Mouse (Mus musculus) CH12.LX (cell line): Measurements from ENCODE around the gene Cilp. TPM values are rescaled to one million over a fixed set of nuclear protein-coding genes. Genes with fewer than 3 reads are reported as not detected.
"Not testable (repeated sequence)": the region's sequence is repeated elsewhere in the genome, so short reads cannot be mapped to it uniquely, and the experiment has no call there.

ENCODE experiments used
- DNase-seq: peaks from one replicate; pipeline ENCODE4 v3.0.0-alpha.2; 2013; ENCODE audit errors: extremely low read depth
- H3K27ac ChIP-seq: 2 replicates; pipeline ENCODE4 v1.5.1; 2012; ENCODE audit warnings: low read depth, mild to moderate bottlenecking, control low read depth, moderate library complexity; ENCODE audit not compliant: insufficient read depth
- H3K27me3 ChIP-seq: replicated peaks from 2 replicates; pipeline ENCODE3; 2012; ENCODE audit warnings: inconsistent platforms
- H3K36me3 ChIP-seq, 2 experiments: replicated peaks in 1 of 2; 2 replicates each; pipeline versions ENCODE3 to v1.6.1; 2012; ENCODE audit warnings: inconsistent platforms in 1 of 2, low read length in 1 of 2, mild to moderate bottlenecking in 1 of 2, mixed read lengths in 1 of 2, moderate library complexity in 1 of 2; ENCODE audit not compliant: control insufficient read depth in 1 of 2, insufficient read depth in 1 of 2
- H3K4me1 ChIP-seq, 2 experiments: 2 replicates each; pipeline ENCODE4 v1.6.1; 2012; ENCODE audit warnings: inconsistent platforms in 1 of 2, moderate library complexity in 1 of 2; ENCODE audit not compliant: insufficient read depth in 2 of 2, control insufficient read depth in 1 of 2
- H3K4me2 ChIP-seq: 2 replicates; pipeline ENCODE4 v1.6.1; 2012; ENCODE audit warnings: low read depth, mild to moderate bottlenecking, control low read depth; ENCODE audit not compliant: poor library complexity, insufficient read depth, severe bottlenecking
- H3K4me3 ChIP-seq, 3 experiments: fragments of 150-350 bp in 1 of 3; sonication (generic) in 1 of 3; replicated peaks in 1 of 3; 2 replicates each; pipeline versions ENCODE3 to v1.5.1; 2011 to 2012; ENCODE audit warnings: low read depth in 2 of 3, low read length in 2 of 3, mild to moderate bottlenecking in 2 of 3, moderate library complexity in 2 of 3, control low read depth in 1 of 3, improper control_type of control experiment in 1 of 3, inconsistent platforms in 1 of 3, mixed read lengths in 1 of 3; ENCODE audit not compliant: poor library complexity in 1 of 3
- H3K79me2 ChIP-seq: replicated peaks from 2 replicates; pipeline ENCODE4 v1.6.1; 2012; ENCODE audit warnings: mild to moderate bottlenecking, moderate library complexity; ENCODE audit not compliant: control insufficient read depth, poor library complexity, insufficient read depth, severe bottlenecking; ENCODE audit errors: extremely low read depth
- H3K9ac ChIP-seq: 2 replicates; pipeline ENCODE4 v1.6.1; 2012; ENCODE audit warnings: low read depth, mild to moderate bottlenecking, control low read depth, moderate library complexity; ENCODE audit not compliant: insufficient read depth
- H3K9me3 ChIP-seq: replicated peaks from 2 replicates; pipeline ENCODE3; 2012; ENCODE audit warnings: low read length, inconsistent platforms, mixed read lengths
- CHD2 ChIP-seq: IDR thresholded peaks from 2 replicates; pipeline ENCODE4 v1.6.1; 2011; ENCODE audit warnings: low read length, improper control_type of control experiment
- EP300 ChIP-seq: IDR thresholded peaks from 2 replicates; pipeline ENCODE4 v1.6.1; 2011; ENCODE audit warnings: low read length, improper control_type of control experiment
- ETS1 ChIP-seq: conservative IDR thresholded peaks from 2 replicates; pipeline ENCODE4 v1.6.1; 2012; ENCODE audit warnings: low read depth, mild to moderate bottlenecking, inconsistent platforms, low read length, improper control_type of control experiment, moderate library complexity
- GABPA ChIP-seq: IDR thresholded peaks from 2 replicates; pipeline ENCODE4 v1.6.1; 2012; ENCODE audit warnings: low read depth, low read length, improper control_type of control experiment, inconsistent platforms; ENCODE audit not compliant: insufficient replicate concordance
- HCFC1 ChIP-seq: IDR thresholded peaks from 2 replicates; pipeline ENCODE4 v1.6.1; 2012; ENCODE audit warnings: low read depth, mild to moderate bottlenecking, inconsistent platforms, low read length, improper control_type of control experiment
- JUND ChIP-seq: conservative IDR thresholded peaks from 2 replicates; pipeline ENCODE4 v1.6.1; 2011; ENCODE audit warnings: low read depth, low read length, improper control_type of control experiment
- MAX ChIP-seq: IDR thresholded peaks from 2 replicates; pipeline ENCODE4 v1.6.1; 2011; ENCODE audit warnings: low read length, improper control_type of control experiment
- MAZ ChIP-seq: IDR thresholded peaks from 2 replicates; pipeline ENCODE4 v1.6.1; 2012; ENCODE audit warnings: low read depth, mild to moderate bottlenecking, inconsistent platforms, low read length, improper control_type of control experiment, moderate library complexity
- MYC ChIP-seq: IDR thresholded peaks from 2 replicates; pipeline ENCODE4 v1.6.1; 2011; ENCODE audit warnings: low read depth, mild to moderate bottlenecking, improper control_type of control experiment, low read length
- NELFE ChIP-seq: IDR thresholded peaks from 2 replicates; pipeline ENCODE4 v1.6.1; 2011; ENCODE audit warnings: low read depth, low read length, improper control_type of control experiment
- POLR2A ChIP-seq: IDR thresholded peaks from 2 replicates; pipeline ENCODE4 v1.6.1; 2011; ENCODE audit warnings: low read depth, mild to moderate bottlenecking, improper control_type of control experiment, low read length
- POLR2AphosphoS2 ChIP-seq: IDR thresholded peaks from 2 replicates; pipeline ENCODE4 v1.6.1; 2011; ENCODE audit warnings: low read depth, low read length, improper control_type of control experiment
- RCOR1 ChIP-seq: conservative IDR thresholded peaks from 2 replicates; pipeline ENCODE4 v1.6.1; 2012; ENCODE audit warnings: low read depth, mild to moderate bottlenecking, inconsistent platforms, low read length, improper control_type of control experiment
- SMC3 ChIP-seq: IDR thresholded peaks from 2 replicates; pipeline ENCODE4 v1.6.1; 2011; ENCODE audit warnings: low read depth, low read length, improper control_type of control experiment
- USF1 ChIP-seq: IDR thresholded peaks from 2 replicates; pipeline ENCODE4 v1.6.1; 2014; ENCODE audit warnings: low read depth, mild to moderate bottlenecking, inconsistent platforms, low read length, improper control_type of control experiment
- ZMIZ1 ChIP-seq: IDR thresholded peaks from 2 replicates; pipeline ENCODE4 v1.6.1; 2012; ENCODE audit warnings: low read depth, mild to moderate bottlenecking, inconsistent platforms, low read length, improper control_type of control experiment
- ZNF384 ChIP-seq: IDR thresholded peaks from 2 replicates; pipeline ENCODE4 v1.6.1; 2012; ENCODE audit warnings: low read depth, low read length, improper control_type of control experiment, inconsistent platforms
- dilution Hi-C: fragments of 300-500 bp; cut with MboI; formaldehyde crosslinking; loops from 2 replicates; pipeline ENCODE4 v1.14.3; 2020; ENCODE audit warnings: low sequenced_read_pairs; ENCODE audit not compliant: extremely low pct_unique_long_range_greater_than_20kb, extremely low pct_ligation_motif_present
- in situ Hi-C: fragments of 300-500 bp; cut with MboI; formaldehyde crosslinking; loops from 3 replicates; pipeline ENCODE4 v1.14.3; 2019; ENCODE audit warnings: low sequenced_read_pairs, low pct_ligation_motif_present, low pct_unique_long_range_greater_than_20kb, mixed read lengths
- polyA plus RNA-seq: library from polyadenylated mRNA; unstranded; fragments of >175 nt; gene quantifications from 2 replicates; pipeline ENCODE4 v1.2.1, GENCODE M21; 2012; ENCODE audit warnings: low read depth; ENCODE audit not compliant: insufficient read length
- total RNA-seq, 2 experiments: library from RNA; depleted of rRNA; stranded (reverse); fragments of 300-350 nt in 1 of 2; fragments of >200 nt in 1 of 2; gene quantifications; 2 replicates each; pipeline ENCODE4 v1.2.3; 2012 to 2014

Cilp gene
- total and polyA plus RNA-seq, 3 experiments: not detected

DNA sequence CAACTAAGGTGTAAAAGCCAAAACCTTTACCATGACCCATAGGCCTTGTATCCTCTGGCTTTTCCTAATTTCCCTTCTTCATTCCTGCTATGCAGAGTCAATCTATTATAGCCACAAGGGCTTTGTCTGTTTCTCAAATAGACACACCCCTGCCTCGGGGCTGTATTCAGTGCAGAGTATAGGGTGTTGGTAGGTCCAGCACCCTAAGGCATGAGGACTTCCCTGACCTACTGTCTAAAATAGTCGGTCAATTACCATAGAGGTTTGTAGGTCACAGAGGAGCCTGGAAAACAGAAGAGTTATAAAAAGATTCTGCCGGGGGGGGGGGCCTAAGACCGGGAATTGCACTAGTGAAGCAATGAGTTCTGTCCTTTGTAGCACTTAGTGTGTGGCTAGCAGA is 8.9 kb downstream of the Cilp start:
- Histone ChIP-seq H3K9me3 (peaks cover 4% of the 10 kb centered on the region), H3K36me3 (no peaks in the 10 kb centered on the region), H3K4me3 (no peak overlapping the region), H3K27ac (no peak overlapping the region), H3K4me1 (no peaks in the 10 kb centered on the region; a peak in 1 of 4 replicates), H3K4me2 (no peak overlapping the region), H3K27me3 (peaks cover 19% of the 10 kb centered on the region), H3K79me2 (no peaks in the 10 kb centered on the region), H3K9ac (no peak overlapping the region)
- DNase-seq: no peak
- dilution Hi-C loops: no loop called here
- no peak for TF ChIP-seq POLR2A
- TF ChIP-seq MAZ: no peak
- no peak for TF ChIP-seq MYC
- TF ChIP-seq HCFC1: no peak
- TF ChIP-seq JUND: no peak
- no peak for TF ChIP-seq POLR2AphosphoS2
- no peak for TF ChIP-seq ETS1
- no peak for TF ChIP-seq CHD2
- TF ChIP-seq ZMIZ1: no peak
- no peak for TF ChIP-seq USF1
- no peak for TF ChIP-seq RCOR1
- TF ChIP-seq GABPA: no peak
- TF ChIP-seq MAX: no peak
- no peak for TF ChIP-seq EP300
- no peak for TF ChIP-seq SMC3
- TF ChIP-seq NELFE: no peak
- no peak for TF ChIP-seq ZNF384
- in situ Hi-C loops: loop anchor here (10.0 kb wide), 1 partner anchor 49 kb away; no protein-coding TSS in a partner anchor

DNA sequence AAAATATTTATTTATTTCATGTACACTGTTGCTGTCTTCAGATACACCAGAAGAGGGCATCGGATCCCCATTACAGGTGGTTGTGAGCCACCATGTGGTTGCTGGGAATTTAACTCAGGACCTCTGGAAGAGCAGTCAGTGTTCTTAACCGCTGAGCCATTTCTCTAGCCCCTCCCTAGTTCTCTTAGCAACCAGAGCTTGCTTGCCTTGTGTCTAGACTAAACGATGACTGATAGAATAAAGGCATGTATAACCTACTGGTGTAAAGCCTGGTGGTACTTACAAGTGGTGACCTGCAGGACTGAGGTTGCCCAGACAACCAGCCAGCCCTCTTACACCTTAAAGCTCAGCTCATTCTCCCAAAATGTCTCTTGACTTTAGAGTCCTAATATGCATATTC is 9.9 kb downstream of the Cilp start:
- H3K4me2 ChIP-seq, dilution Hi-C loops, H3K36me3 ChIP-seq, H3K79me2 ChIP-seq, H3K4me3 ChIP-seq, DNase-seq, H3K4me1 ChIP-seq, H3K9ac ChIP-seq, H3K27ac ChIP-seq, H3K9me3 ChIP-seq: not testable (repeated sequence)
- in situ Hi-C loops: loop anchor here (5.0 to 10.0 kb wide), 2 partner anchors 33 to 50 kb away; no protein-coding TSS in a partner anchor
- H3K27me3 ChIP-seq: peaks cover 11% of the 10 kb centered on the region
